Mouse (Mus musculus) forebrain, embryonic 10.5 days (tissue): Measurements from ENCODE around the gene Dusp23. TPM values are rescaled to one million over a fixed set of nuclear protein-coding genes. Genes with fewer than 3 reads are reported as not detected.

Experiments used
- DNase-seq: peaks from one replicate; pipeline ENCODE4 v3.0.0-alpha.2; 2017; ENCODE audit warnings: low spot score; ENCODE audit errors: extremely low spot score
- H3K27ac ChIP-seq: fragments of 300-500 bp; sonication (generic); 2 replicates; pipeline ENCODE4 v1.5.1; 2016; ENCODE audit warnings: mild to moderate bottlenecking
- H3K27me3 ChIP-seq: fragments of 300-500 bp; sonication (generic); 2 replicates; pipeline ENCODE4 v1.6.1; 2016; ENCODE audit warnings: mild to moderate bottlenecking; ENCODE audit not compliant: poor library complexity, severe bottlenecking
- H3K36me3 ChIP-seq: fragments of 300-500 bp; sonication (generic); replicated peaks from 2 replicates; pipeline ENCODE4 v1.6.1; 2016; ENCODE audit warnings: mild to moderate bottlenecking, moderate library complexity
- H3K4me1 ChIP-seq: fragments of 300-500 bp; sonication (generic); 2 replicates; pipeline ENCODE4 v1.6.1; 2016
- H3K4me3 ChIP-seq: fragments of 300-500 bp; sonication (generic); 2 replicates; pipeline ENCODE4 v1.5.1; 2016; ENCODE audit warnings: mild to moderate bottlenecking, moderate library complexity
- H3K9me3 ChIP-seq: fragments of 300-500 bp; sonication (generic); 2 replicates; pipeline ENCODE4 v1.6.1; 2016; ENCODE audit warnings: mild to moderate bottlenecking, moderate library complexity
- WGBS: fragments of 180-500 bp; shearing (Covaris S2); methylation state at CpG from one replicate; pipeline ENCODE4 v1.1.7; 2016; 5-methylcytosine and 5-hydroxymethylcytosine counted together
- polyA plus RNA-seq: library from polyadenylated mRNA; unstranded; fragments of >200 nt; fragmentation: Nextera tagmentation; extraction: Ambion mirVana; gene quantifications from 2 replicates; pipeline ENCODE4 v1.2.1, GENCODE M21; 2016

Gene Dusp23
- 8.3 and 8.8 TPM in 2 replicates for polyA plus RNA-seq

DNA sequence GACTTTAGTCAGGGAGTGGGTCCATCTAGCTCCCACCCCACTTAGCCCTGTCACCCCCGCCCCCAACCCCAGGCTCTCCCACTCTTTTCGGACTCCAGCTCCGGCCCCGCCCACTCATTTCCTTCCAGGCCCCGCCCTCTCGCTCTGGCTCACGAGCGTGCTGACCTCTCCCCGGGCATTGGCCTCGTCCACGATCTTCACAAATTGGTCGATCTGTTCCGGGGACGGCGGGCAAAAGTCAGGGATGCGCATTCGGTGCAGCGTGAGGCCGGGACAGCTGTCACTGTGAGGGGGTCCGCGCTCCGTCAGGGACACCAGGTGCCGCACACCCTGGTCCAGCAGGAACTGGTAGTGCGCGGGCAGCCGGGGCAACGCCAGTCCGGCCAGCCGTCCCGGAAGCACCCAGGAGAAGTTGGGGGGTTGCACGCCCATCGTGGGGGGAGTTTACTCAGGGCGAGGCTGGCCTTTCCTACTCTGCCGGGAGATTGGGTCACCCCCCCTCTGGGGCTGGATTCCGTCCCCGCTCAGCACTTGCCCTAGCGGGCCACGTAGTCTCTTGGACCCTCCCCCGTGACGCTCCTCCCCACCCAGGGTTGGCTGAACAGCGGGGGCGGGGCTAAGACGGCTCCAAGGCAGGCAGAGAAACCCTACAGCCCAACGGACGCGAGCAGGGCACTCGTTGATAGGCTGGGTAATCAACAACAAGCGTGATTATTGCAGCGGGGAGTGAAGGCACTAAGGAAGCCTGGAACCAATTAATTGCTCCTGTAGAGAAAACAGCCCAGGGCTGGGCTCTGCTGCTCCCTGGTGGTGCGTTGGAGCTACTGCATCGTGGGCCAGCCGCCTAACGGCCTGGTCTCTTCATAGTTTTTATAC, at the start of gene Dusp23:
Dusp23 (minus strand) TSS at position 512 of the 876 bp plus-strand sequence.
- Histone ChIP-seq H3K27me3 (no peaks in the 10 kb centered on the region), H3K4me3 (peak within 1 kb of the TSS; percentile 84), H3K27ac (peak within 1 kb of the TSS; percentile 91), H3K36me3 (no peaks in the 10 kb centered on the region), H3K9me3 (no peaks in the 10 kb centered on the region), H3K4me1 (peaks cover 20% of the 10 kb centered on the region)
- DNase-seq: peak; percentile 95
- under 1% methylated on average over 53 of the region's 53 CpGs for WGBS

DNA sequence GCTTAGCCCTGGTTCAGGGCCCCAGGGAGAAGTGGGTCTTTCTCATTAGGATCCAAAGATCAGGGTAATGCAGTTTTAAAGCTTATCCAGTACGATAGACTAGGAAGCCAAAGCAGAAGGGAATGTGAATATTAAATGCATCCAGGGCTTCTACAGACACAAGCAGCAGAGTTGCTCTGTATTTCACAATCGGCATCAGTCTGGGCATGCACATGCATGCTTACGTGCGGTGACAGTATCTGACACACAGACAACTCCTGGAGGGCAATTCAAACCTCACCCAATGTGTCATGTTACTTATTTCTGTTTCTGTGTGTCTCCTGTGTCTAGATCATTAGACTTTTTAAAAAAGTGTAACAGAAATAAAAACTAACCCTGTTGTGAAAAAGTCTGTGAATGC, 48.0 kb upstream of the Dusp23 start:
- no peaks in the 10 kb centered on the region; the same call in 1 of the 2 replicates for H3K9me3 ChIP-seq
- H3K4me3 ChIP-seq: no peak overlapping the region
- H3K4me1 ChIP-seq: no peaks in the 10 kb centered on the region
- H3K27ac ChIP-seq: no peak overlapping the region
- no peaks in the 10 kb centered on the region for H3K36me3 ChIP-seq
- WGBS: 85% methylated on average over 4 of the region's 4 CpGs
- H3K27me3 ChIP-seq: no peaks in the 10 kb centered on the region
- DNase-seq: no peak

DNA sequence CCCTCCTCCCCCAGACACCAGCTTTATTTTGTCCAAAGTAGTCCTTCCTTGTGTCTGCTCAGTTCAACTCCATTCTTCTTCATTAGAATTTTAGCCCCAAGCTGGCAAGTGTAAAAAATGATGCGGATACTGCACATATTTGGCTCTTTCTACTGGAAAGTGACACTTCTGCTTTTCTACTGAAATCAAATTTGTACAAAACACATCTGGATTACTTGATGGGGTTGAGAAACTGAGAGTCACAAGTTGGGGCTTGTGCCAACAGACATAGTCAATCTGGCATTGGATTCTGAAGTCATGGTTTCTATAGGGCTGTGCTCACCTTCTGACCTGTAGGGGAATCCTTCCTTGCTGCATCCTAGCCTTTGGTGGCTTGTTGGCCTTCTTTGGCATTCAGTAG, 38.0 kb upstream of the Dusp23 start:
- Histone ChIP-seq H3K27ac (no peak overlapping the region), H3K4me3 (no peak overlapping the region), H3K27me3 (no peaks in the 10 kb centered on the region), H3K9me3 (no peaks in the 10 kb centered on the region), H3K36me3 (no peaks in the 10 kb centered on the region), H3K4me1 (peaks cover 10% of the 10 kb centered on the region)
- DNase-seq: no peak
- WGBS: 91% methylated on average over 1 of the region's 1 CpGs

DNA sequence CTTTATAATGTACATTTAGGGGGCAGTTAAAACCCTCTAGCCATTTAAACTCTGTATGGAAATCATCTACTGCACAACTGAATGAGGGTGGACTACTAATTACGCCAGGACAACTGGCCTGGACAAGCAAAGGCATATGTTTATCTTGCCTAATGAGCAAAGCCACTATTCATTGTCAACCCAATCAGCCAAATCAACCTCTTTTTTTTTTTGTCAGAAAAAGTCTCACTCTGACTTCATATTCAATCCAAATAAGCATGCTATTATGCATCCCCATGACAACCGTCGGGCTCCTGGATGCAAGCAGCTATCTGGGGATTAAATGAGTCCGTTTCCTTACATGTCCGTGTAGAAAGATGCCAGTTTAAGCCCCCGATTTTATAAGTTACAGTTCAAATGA, 34.8 kb upstream of the Dusp23 start:
- no peak for DNase-seq
- Histone ChIP-seq H3K27me3 (no peaks in the 10 kb centered on the region), H3K36me3 (no peaks in the 10 kb centered on the region), H3K27ac (no peak overlapping the region), H3K9me3 (no peaks in the 10 kb centered on the region), H3K4me3 (no peak overlapping the region), H3K4me1 (peaks cover 10% of the 10 kb centered on the region)
- WGBS: 63% methylated on average over 6 of the region's 6 CpGs

DNA sequence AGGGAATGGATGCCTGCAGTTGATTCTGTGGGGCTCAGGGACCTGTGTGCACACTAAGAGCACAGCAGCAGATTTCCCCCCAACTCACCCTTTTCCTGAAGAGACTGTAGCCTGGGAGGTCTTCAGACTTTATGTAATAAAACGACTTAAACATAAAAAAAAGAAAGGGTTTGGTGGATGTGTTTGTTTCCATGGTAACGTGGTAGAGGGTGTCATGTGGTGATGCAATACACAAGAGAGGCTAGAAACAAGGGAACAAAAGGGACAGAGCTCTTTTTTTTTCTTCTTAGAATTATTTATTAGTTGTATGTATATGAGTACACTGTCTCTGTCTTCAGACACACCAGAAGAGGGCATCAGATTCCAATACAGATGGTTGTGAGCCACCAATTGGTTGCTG, 32.7 kb upstream of the Dusp23 start:
- WGBS: 81% methylated on average over 2 of the region's 2 CpGs
- no peaks in the 10 kb centered on the region for H3K27me3 ChIP-seq
- H3K4me3 ChIP-seq: no peak overlapping the region
- DNase-seq: no peak
- H3K27ac ChIP-seq: no peak overlapping the region
- no peaks in the 10 kb centered on the region for H3K36me3 ChIP-seq
- no peaks in the 10 kb centered on the region for H3K9me3 ChIP-seq
- peaks cover 10% of the 10 kb centered on the region for H3K4me1 ChIP-seq

DNA sequence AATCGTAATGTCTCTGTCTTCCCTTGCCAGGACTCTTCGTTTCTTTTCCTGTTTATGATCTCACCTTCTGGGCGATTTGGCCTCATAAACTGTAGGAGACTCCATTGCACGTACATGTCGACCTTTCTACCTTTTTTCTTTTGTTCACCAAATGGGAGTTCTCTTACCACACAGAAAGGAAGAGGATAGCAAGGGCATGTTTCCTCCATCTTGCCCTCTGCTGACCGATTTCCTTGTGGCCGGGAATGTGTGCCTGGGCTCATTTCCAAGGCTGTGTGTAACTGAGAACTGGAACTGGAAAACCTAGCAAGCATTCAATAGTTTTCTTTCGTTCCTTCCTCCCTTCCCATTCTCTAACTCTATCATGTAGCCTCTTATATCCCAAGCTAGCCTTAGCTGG, 26.9 kb upstream of the Dusp23 start:
- Histone ChIP-seq H3K36me3 (no peaks in the 10 kb centered on the region), H3K4me1 (no peaks in the 10 kb centered on the region), H3K27me3 (no peaks in the 10 kb centered on the region), H3K9me3 (no peaks in the 10 kb centered on the region), H3K4me3 (no peak overlapping the region), H3K27ac (no peak overlapping the region)
- WGBS: 93% methylated on average over 8 of the region's 8 CpGs
- no peak for DNase-seq

DNA sequence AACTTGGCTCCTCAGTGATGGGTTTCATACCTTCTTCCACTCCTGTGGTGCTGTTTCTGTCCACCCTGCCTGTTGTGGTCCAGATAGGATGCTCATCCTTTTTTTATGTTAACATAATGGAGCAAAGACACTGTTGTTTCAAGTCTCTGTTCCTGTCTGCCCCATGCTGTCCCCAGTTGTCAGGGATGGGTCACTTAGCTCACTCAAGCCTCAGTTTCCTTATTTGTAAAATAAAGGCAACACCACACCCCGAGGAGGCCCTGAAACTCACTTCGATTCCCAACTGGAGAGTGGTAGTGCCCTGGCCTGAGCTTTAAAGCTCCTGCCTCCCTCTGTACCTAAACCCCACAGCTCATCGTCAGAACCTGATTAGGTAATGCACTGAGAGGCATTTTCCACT, 24.5 kb upstream of the Dusp23 start:
- Histone ChIP-seq H3K27ac (no peak overlapping the region), H3K4me1 (no peaks in the 10 kb centered on the region), H3K36me3 (no peaks in the 10 kb centered on the region), H3K27me3 (no peaks in the 10 kb centered on the region), H3K9me3 (no peaks in the 10 kb centered on the region), H3K4me3 (no peak overlapping the region)
- 65% methylated on average over 3 of the region's 3 CpGs for WGBS
- DNase-seq: no peak

DNA sequence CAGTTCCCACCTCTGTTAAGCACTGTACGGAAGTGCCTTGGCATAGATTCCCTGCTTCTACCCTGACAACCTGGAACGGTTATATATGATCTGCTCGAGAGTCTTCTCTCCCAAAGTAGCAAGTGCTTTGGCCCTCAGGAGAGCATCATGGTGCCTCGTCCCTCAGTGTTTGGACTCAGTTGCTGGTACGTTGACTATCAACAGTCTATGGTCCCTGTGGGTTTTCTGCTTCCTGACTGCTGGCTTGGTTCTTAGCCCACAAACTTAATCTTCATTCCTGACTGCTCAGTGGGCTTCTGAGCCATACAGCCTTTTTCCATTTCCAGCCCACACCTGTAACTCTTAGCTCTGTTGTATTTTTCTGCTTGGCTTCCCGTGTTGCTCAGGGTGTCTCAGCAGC, 21.1 kb upstream of the Dusp23 start:
- no peak for DNase-seq
- WGBS: 90% methylated on average over 6 of the region's 6 CpGs
- Histone ChIP-seq H3K27me3 (no peaks in the 10 kb centered on the region), H3K36me3 (no peaks in the 10 kb centered on the region), H3K4me1 (no peaks in the 10 kb centered on the region), H3K4me3 (no peak overlapping the region), H3K9me3 (no peaks in the 10 kb centered on the region), H3K27ac (no peak overlapping the region)

DNA sequence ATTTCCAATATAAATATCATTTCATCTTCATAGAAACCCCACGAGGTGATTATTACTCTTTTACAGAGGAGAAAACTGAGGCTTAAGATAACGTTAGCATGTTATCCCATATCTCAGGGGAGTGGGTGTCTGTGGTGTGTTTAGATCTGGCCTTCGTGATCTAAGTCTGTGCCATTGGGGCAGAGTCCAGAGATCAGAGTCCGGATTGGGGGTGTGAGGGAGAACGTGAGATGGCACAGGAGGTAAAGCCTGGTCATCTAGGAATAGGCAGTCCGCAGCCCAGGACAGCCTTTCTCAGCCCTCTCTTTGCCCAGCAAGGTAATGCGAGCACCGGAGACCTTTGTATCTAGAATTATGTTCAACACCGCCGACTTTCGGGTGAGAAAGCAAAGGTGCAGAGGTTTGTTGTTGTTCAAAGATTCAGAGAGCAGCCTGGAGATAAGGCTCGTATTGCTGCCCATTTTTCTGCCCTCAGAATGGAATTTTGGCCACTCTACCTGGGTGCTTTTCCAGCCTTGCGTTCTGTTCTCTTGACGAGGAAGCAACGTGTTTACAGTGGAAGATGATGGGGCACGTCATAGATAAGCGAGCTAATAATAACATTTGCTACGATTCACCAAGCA, 19.4 kb upstream of the Dusp23 start:
- no peak overlapping the region for H3K27ac ChIP-seq
- peaks cover 4% of the 10 kb centered on the region for H3K4me1 ChIP-seq
- H3K9me3 ChIP-seq: no peaks in the 10 kb centered on the region
- no peak overlapping the region for H3K4me3 ChIP-seq
- 88% methylated on average over 18 of the region's 18 CpGs for WGBS
- no peaks in the 10 kb centered on the region for H3K27me3 ChIP-seq
- DNase-seq: no peak
- H3K36me3 ChIP-seq: no peaks in the 10 kb centered on the region

DNA sequence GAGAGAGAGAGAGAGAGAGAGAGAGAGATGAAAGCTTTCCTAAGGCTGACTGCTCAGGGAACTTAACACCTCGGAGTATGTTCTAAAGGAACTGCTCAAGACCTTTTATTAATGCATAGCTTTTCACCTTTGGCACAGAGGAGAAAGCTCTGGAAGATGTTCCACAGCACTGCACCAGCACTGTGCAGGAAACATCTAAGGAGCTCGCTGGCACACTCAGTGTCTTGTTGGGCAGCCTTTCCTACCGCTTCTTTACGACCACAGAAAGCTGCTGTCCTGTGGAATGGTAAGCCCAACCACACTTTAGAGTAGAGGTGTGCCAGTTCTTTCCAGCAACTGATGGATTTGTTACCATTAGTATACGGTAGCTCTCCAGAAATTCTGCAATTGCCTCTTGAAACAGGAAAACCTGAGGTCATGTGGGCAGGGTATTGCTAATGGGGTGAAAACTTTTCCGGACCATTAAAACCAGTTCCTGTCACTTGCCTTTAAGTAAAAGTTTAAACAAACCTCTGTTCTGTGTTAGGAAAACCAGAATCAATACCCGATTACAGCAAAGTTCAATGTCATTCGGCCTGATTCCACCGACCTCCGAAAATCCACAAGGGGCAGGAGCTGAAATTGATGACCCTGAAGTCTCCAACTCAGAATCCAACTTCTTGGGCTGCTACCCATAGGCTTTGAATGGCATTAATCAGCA, 18.7 kb upstream of the Dusp23 start:
- no peaks in the 10 kb centered on the region for H3K36me3 ChIP-seq
- H3K27me3 ChIP-seq: no peaks in the 10 kb centered on the region
- peaks cover 6% of the 10 kb centered on the region for H3K4me1 ChIP-seq
- no peak for DNase-seq
- no peak overlapping the region for H3K27ac ChIP-seq
- H3K4me3 ChIP-seq: no peak overlapping the region
- WGBS: 91% methylated on average over 10 of the region's 10 CpGs
- H3K9me3 ChIP-seq: no peaks in the 10 kb centered on the region

DNA sequence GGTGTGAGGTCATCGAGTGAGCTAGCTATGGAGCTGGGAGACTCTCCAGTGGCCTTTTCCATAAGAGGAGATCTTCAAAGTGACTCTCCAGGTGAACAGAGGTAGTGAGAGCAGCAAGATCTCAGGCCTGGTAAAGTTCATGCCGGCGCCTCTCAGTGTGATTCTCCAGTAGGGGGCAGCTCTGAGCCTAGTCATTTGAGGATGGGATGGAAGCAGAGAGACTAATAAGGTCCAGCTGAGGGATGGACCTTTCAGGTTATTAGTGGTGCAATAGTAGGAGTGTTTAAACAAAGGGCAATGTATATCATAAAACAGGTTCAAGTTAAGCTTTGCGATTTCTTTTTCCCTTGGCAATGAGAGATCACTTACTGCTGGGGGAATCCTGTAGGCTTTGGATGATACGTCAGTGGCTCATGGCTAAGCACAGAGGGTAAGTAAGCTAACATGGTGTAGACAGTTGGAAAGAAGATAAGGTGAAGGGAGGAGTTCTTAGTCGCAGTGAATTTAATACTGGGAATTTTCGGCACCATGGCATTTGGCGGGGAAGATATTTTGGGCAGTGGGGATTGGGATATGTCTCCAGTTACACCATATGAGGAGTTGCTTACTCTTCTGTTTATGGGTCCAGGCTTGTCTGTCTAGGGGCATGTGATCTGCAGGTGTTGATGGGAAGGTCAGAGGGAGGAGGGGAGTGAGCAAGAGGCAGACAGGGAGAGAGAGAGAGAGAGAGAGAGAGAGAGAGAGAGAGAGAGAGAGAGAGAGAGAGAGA, 17.9 kb upstream of the Dusp23 start:
- H3K9me3 ChIP-seq: no peaks in the 10 kb centered on the region
- WGBS: 58% methylated on average over 8 of the region's 8 CpGs
- DNase-seq: no peak
- H3K4me1 ChIP-seq: peaks cover 6% of the 10 kb centered on the region
- H3K27ac ChIP-seq: no peak overlapping the region
- H3K4me3 ChIP-seq: no peak overlapping the region
- no peaks in the 10 kb centered on the region for H3K36me3 ChIP-seq
- H3K27me3 ChIP-seq: no peaks in the 10 kb centered on the region

DNA sequence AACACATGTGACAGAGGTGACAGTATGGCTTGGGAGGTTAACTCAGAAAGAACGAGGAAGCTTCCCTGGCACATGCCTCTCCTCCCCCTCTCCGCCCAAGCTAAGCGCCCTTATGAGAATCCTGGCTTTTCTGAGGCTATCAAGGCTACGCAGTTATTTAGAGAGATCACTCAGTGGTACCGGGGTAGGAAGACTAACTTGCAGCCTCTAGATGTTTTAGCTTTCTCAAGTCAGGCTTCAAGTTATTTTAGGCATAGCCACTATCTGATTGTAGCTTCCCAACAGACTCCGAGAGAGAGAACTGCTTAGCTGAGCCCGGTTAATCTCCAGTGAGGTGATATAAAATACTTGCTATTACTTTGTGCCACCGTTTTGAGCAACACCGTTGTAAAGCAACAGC, 16.6 kb upstream of the Dusp23 start:
- Histone ChIP-seq H3K4me1 (peaks cover 6% of the 10 kb centered on the region), H3K27me3 (no peaks in the 10 kb centered on the region), H3K36me3 (no peaks in the 10 kb centered on the region), H3K4me3 (no peak overlapping the region), H3K27ac (no peak overlapping the region), H3K9me3 (no peaks in the 10 kb centered on the region)
- 92% methylated on average over 9 of the region's 9 CpGs for WGBS
- DNase-seq: no peak
